Mouse (Mus musculus) midbrain, embryonic 14.5 days (tissue): ENCODE results near the gene Arglu1. TPM values are rescaled to one million over a fixed set of nuclear protein-coding genes. Genes with fewer than 3 reads are reported as not detected.

Experiments used
- ATAC-seq: fragments of 200-750 bp; cut with Nextera tagmentation; 2 replicates; pipeline ENCODE4 v1.8.0; 2017; ENCODE audit warnings: moderate number of reproducible peaks, moderate library complexity; ENCODE audit not compliant: low FRiP score, low TSS enrichment
- DNase-seq: peaks from one replicate; pipeline ENCODE4 v3.0.0-alpha.2; 2015
- H3K27ac ChIP-seq: fragments of 300-500 bp; sonication (generic); replicated peaks from 2 replicates; pipeline ENCODE4 v1.5.1; 2014; ENCODE audit warnings: mild to moderate bottlenecking, low read depth, low read length, moderate library complexity
- H3K27me3 ChIP-seq: fragments of 300-500 bp; sonication (generic); 2 replicates; pipeline ENCODE4 v1.6.1; 2014; ENCODE audit warnings: low read length, control low read depth, mixed read lengths; ENCODE audit not compliant: control insufficient read depth, insufficient read depth
- H3K36me3 ChIP-seq: fragments of 300-500 bp; sonication (generic); 2 replicates; pipeline ENCODE4 v1.6.1; 2014; ENCODE audit warnings: low read length, control low read depth; ENCODE audit not compliant: control insufficient read depth, insufficient read depth
- H3K4me1 ChIP-seq: fragments of 300-500 bp; sonication (generic); 2 replicates; pipeline ENCODE4 v1.6.1; 2014; ENCODE audit warnings: mild to moderate bottlenecking, antibody characterized with exemption, low read length, control low read depth; ENCODE audit not compliant: control insufficient read depth, insufficient read depth
- H3K4me2 ChIP-seq: fragments of 300-500 bp; sonication (generic); 2 replicates; pipeline ENCODE4 v1.6.1; 2014; ENCODE audit warnings: mild to moderate bottlenecking, low read length, moderate library complexity
- H3K4me3 ChIP-seq: fragments of 300-500 bp; sonication (generic); replicated peaks from 2 replicates; pipeline ENCODE4 v1.5.1; 2014; ENCODE audit warnings: low read depth, low read length
- H3K9ac ChIP-seq: fragments of 300-500 bp; sonication (generic); replicated peaks from 2 replicates; pipeline ENCODE4 v1.6.1; 2014; ENCODE audit warnings: mild to moderate bottlenecking, low read length, moderate library complexity
- H3K9me3 ChIP-seq: fragments of 300-500 bp; sonication (generic); 2 replicates; pipeline ENCODE4 v1.6.1; 2016; ENCODE audit warnings: low read length, control low read depth, mixed read lengths; ENCODE audit not compliant: control insufficient read depth
- WGBS: fragments of 180-500 bp; shearing (Covaris S2); extraction: QIAGEN DNeasy Blood & Tissue Kit; methylation state at CpG from one replicate; pipeline ENCODE4 v1.1.7; 2014; 5-methylcytosine and 5-hydroxymethylcytosine counted together
- polyA plus RNA-seq: library from polyadenylated mRNA; unstranded; fragments of >200 nt; fragmentation: Nextera tagmentation; extraction: Ambion mirVana; gene quantifications from 2 replicates; pipeline ENCODE4 v1.2.1, GENCODE M21; 2014

Arglu1 gene
- 179 and 201 TPM in 2 replicates for polyA plus RNA-seq

DNA sequence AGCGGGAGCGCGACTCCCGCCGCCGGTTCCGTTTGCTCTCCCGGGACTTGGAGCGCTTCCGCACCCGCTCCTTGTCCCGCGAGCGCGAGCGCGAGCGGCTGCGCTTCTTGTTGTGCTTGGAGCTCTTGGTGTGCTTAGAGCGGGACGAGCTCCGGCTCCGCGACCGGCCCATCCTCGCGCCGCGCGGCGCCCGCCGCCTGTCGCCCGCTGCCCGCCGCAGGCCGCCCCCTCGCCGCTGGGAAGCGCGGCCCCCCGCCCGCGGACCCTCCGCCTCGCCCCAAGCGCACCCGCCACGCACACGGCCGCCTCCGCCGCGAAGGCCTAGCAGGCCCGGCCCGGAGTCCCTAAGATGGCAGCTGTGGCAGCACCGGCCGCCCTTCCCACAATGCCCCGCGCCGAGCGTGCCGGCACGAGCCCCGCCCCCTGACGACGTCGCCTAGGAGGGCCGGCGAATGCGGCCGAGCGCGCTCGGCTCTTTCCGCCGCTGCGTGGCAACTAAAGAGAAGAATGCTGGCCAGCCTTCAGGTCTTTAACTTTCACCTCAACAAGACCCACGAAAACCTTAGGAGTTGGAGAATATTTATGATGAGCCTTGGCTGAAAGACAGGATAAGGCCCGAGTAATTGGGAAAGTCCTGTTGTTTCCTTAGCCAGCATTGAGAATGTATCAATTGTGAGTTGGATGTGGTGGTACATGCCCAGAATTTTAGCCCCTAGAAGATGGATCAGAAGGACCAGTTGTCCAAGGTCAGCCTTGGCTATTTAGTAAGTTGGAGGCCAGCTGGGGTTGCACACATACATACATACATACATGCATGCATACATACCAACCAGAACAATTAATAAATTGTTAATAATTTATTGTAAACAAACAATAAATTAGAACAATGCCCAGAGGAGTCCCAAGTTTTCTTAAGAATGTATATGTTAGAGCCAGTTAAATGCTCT lies at the start of gene Arglu1:
Gene Arglu1, minus strand, starts transcription at position 376 of the 947 bp plus-strand sequence.
- Histone ChIP-seq H3K9ac (peak within 1 kb of the TSS; percentile 99), H3K4me3 (peak within 1 kb of the TSS; percentile 77), H3K27me3 (no peaks in the 10 kb centered on the region), H3K4me1 (peaks cover 35% of the 10 kb centered on the region), H3K9me3 (no peaks in the 10 kb centered on the region), H3K27ac (peak within 1 kb of the TSS; percentile 98), H3K36me3 (no peaks in the 10 kb centered on the region), H3K4me2 (peak within 1 kb of the TSS; percentile 83)
- DNase-seq (peak; percentile 99), ATAC-seq (peak; percentile 96)
- under 1% methylated on average over 81 of the region's 81 CpGs for WGBS

- 87% methylated on average over 3 of the region's 3 CpGs for WGBS
- no peak for ATAC-seq
- no peaks in the 10 kb centered on the region for H3K36me3 ChIP-seq
- no peak for DNase-seq
- H3K27me3 ChIP-seq = no peaks in the 10 kb centered on the region
- H3K4me1 ChIP-seq = no peaks in the 10 kb centered on the region
- H3K27ac ChIP-seq = no peak overlapping the region
- no peak overlapping the region for H3K9ac ChIP-seq
- no peak overlapping the region for H3K4me3 ChIP-seq
- H3K4me2 ChIP-seq = no peak overlapping the region
- H3K9me3 ChIP-seq = no peaks in the 10 kb centered on the region
These were observed 47.0 kb upstream of the Arglu1 start for GRCm38 (mm10) chr8:8737271-8737670.

- Histone ChIP-seq H3K4me3 (no peak overlapping the region), H3K36me3 (no peaks in the 10 kb centered on the region), H3K9me3 (no peaks in the 10 kb centered on the region), H3K4me2 (no peak overlapping the region), H3K9ac (no peak overlapping the region), H3K27me3 (no peaks in the 10 kb centered on the region), H3K4me1 (no peaks in the 10 kb centered on the region), H3K27ac (no peak overlapping the region)
- WGBS = 89% methylated on average over 8 of the region's 8 CpGs
- ATAC-seq (no peak), DNase-seq (no peak)
These were observed 46.5 kb upstream of the Arglu1 start for GRCm38 (mm10) chr8:8736826-8737225.

- WGBS = 37% methylated on average over 4 of the region's 4 CpGs
These were observed 43.5 kb upstream of the Arglu1 start for GRCm38 (mm10) chr8:8733804-8734203.

GRCm38 (mm10) chr8:8728643-8729042 lies 38.3 kb upstream of the Arglu1 start:
- no peak for ATAC-seq
- H3K27me3 ChIP-seq = no peaks in the 10 kb centered on the region
- H3K4me1 ChIP-seq = no peaks in the 10 kb centered on the region
- no peaks in the 10 kb centered on the region for H3K9me3 ChIP-seq
- no peak overlapping the region for H3K27ac ChIP-seq
- H3K4me2 ChIP-seq = no peak overlapping the region
- no peaks in the 10 kb centered on the region for H3K36me3 ChIP-seq
- WGBS = 99% methylated on average over 2 of the region's 2 CpGs
- no peak for DNase-seq
- H3K4me3 ChIP-seq = no peak overlapping the region
- H3K9ac ChIP-seq = no peak overlapping the region

More at GRCm38 (mm10) chr8:8733804-8734203, 43.5 kb upstream of the Arglu1 start:
- no peak overlapping the region for H3K27ac ChIP-seq
- peak; percentile 68 for DNase-seq
- H3K4me2 ChIP-seq = no peak overlapping the region
- H3K4me1 ChIP-seq = no peaks in the 10 kb centered on the region
- no peaks in the 10 kb centered on the region for H3K27me3 ChIP-seq
- no peak for ATAC-seq
- H3K9me3 ChIP-seq = no peaks in the 10 kb centered on the region
- no peaks in the 10 kb centered on the region for H3K36me3 ChIP-seq
- H3K9ac ChIP-seq = no peak overlapping the region
- H3K4me3 ChIP-seq = no peak overlapping the region

- Histone ChIP-seq H3K4me3 (no peak overlapping the region), H3K9ac (no peak overlapping the region), H3K27ac (no peak overlapping the region), H3K36me3 (no peaks in the 10 kb centered on the region), H3K4me2 (no peak overlapping the region), H3K27me3 (no peaks in the 10 kb centered on the region), H3K9me3 (no peaks in the 10 kb centered on the region), H3K4me1 (no peaks in the 10 kb centered on the region)
- 43% methylated on average over 2 of the region's 2 CpGs for WGBS
- DNase-seq = no peak
- ATAC-seq = no peak
These were observed 36.2 kb upstream of the Arglu1 start for GRCm38 (mm10) chr8:8726547-8726946.

- WGBS = 86% methylated on average over 9 of the region's 9 CpGs
- Histone ChIP-seq H3K4me1 (no peaks in the 10 kb centered on the region), H3K36me3 (no peaks in the 10 kb centered on the region), H3K4me3 (no peak overlapping the region), H3K27me3 (no peaks in the 10 kb centered on the region), H3K9ac (no peak overlapping the region), H3K9me3 (no peaks in the 10 kb centered on the region), H3K27ac (no peak overlapping the region), H3K4me2 (no peak overlapping the region)
- ATAC-seq (no peak), DNase-seq (no peak)
These were observed 14.5 kb upstream of the Arglu1 start for GRCm38 (mm10) chr8:8704813-8705212.

DNA sequence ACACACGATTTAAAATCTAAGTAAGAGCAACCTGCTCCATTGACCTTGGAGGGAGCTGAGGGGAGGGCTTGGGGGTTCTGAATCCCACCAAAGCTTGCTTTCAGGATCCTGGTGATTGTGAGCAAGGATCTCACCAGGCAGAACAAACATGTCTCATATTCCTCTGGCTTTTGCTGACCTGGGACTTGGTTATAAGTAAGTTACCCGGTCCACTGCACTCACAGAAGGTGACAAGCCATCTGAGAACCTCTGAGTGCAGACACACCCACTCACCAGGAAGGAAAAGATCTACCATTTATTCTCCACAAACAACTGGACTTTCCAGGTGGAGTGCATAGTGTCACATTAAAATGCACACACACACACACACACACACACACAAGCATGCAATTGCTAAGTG lies 13.3 kb upstream of the Arglu1 start:
- no peaks in the 10 kb centered on the region for H3K27me3 ChIP-seq
- no peaks in the 10 kb centered on the region for H3K36me3 ChIP-seq
- H3K27ac ChIP-seq = no peak overlapping the region
- H3K4me2 ChIP-seq = no peak overlapping the region
- no peaks in the 10 kb centered on the region for H3K4me1 ChIP-seq
- DNase-seq (no peak), ATAC-seq (no peak)
- no peak overlapping the region for H3K4me3 ChIP-seq
- 90% methylated on average over 2 of the region's 2 CpGs for WGBS
- no peaks in the 10 kb centered on the region for H3K9me3 ChIP-seq
- no peak overlapping the region for H3K9ac ChIP-seq

GRCm38 (mm10) chr8:8700821-8701220 lies 10.5 kb upstream of the Arglu1 start:
- no peak for ATAC-seq
- WGBS = 95% methylated on average over 10 of the region's 10 CpGs
- Histone ChIP-seq H3K27ac (no peak overlapping the region), H3K36me3 (no peaks in the 10 kb centered on the region), H3K27me3 (no peaks in the 10 kb centered on the region), H3K9me3 (no peaks in the 10 kb centered on the region), H3K4me1 (no peaks in the 10 kb centered on the region), H3K9ac (no peak overlapping the region), H3K4me2 (no peak overlapping the region), H3K4me3 (no peak overlapping the region)
- DNase-seq = no peak
